Mouse (Mus musculus) thymus, postnatal 10 days (tissue): ENCODE results near the gene Pstpip1.

Experiments
- DNase-seq, 2 experiments: peaks; one replicate each; pipeline ENCODE4 v3.0.0; 2021; ENCODE audit warnings: low spot score in 2 of 2

Pstpip1 gene

GRCm38 (mm10) chr9:56089778-56090520, at the start of gene Pstpip1:
Gene Pstpip1 (plus strand): TSS chr9:56089962.
- peak; percentile 90 to 93 for DNase-seq

GRCm38 (mm10) chr9:56041372-56042180, 48.2 kb upstream of the Pstpip1 start, which contains the start of gene Rcn2:
Gene Rcn2 (plus strand): TSS chr9:56041845.
- DNase-seq: peak; percentile 96 to 98

- DNase-seq: no peak
These were observed 47.6 kb upstream of the Pstpip1 start for GRCm38 (mm10) chr9:56042181-56042621.

GRCm38 (mm10) chr9:56053796-56054195, 36.0 kb upstream of the Pstpip1 start:
- no peak for DNase-seq

- DNase-seq: no peak
These were observed 33.6 kb upstream of the Pstpip1 start for GRCm38 (mm10) chr9:56056147-56056546.

GRCm38 (mm10) chr9:56062336-56062735, 27.4 kb upstream of the Pstpip1 start:
- no peak for DNase-seq

GRCm38 (mm10) chr9:56065011-56065410, 24.8 kb upstream of the Pstpip1 start:
- no peak for DNase-seq

GRCm38 (mm10) chr9:56067964-56068363, 21.8 kb upstream of the Pstpip1 start:
- no peak for DNase-seq

GRCm38 (mm10) chr9:56068630-56069029, 21.1 kb upstream of the Pstpip1 start:
- DNase-seq: no peak

GRCm38 (mm10) chr9:56072861-56073260, 16.9 kb upstream of the Pstpip1 start:
- no peak for DNase-seq

GRCm38 (mm10) chr9:56074863-56075262, 14.9 kb upstream of the Pstpip1 start:
- no peak for DNase-seq

- peak; percentile 71 to 84 for DNase-seq
These were observed 14.5 kb upstream of the Pstpip1 start for GRCm38 (mm10) chr9:56075264-56075663.

GRCm38 (mm10) chr9:56075901-56076620, 13.7 kb upstream of the Pstpip1 start:
- peak; percentile 67 to 74 for DNase-seq

- no peak for DNase-seq
These were observed 10.2 kb upstream of the Pstpip1 start for GRCm38 (mm10) chr9:56079587-56079986.

GRCm38 (mm10) chr9:56086524-56086923, 3.2 kb upstream of the Pstpip1 start:
- no peak for DNase-seq

GRCm38 (mm10) chr9:56090546-56091225, 924 bp downstream of the Pstpip1 start:
- peak; percentile 48 to 56 for DNase-seq

- DNase-seq: peak; percentile 43 to 56
These were observed 2.3 kb downstream of the Pstpip1 start for GRCm38 (mm10) chr9:56092102-56092501.

GRCm38 (mm10) chr9:56097584-56098298, 8.0 kb downstream of the Pstpip1 start:
- DNase-seq: no peak

GRCm38 (mm10) chr9:56100041-56100522, 10.3 kb downstream of the Pstpip1 start:
- DNase-seq: no peak

- DNase-seq: no peak
These were observed 11.3 kb downstream of the Pstpip1 start for GRCm38 (mm10) chr9:56101022-56101421.

- no peak for DNase-seq
These were observed 15.2 kb downstream of the Pstpip1 start for GRCm38 (mm10) chr9:56104921-56105320.
